Mouse (Mus musculus): Measurements from ENCODE around the gene Frmd6.
A peak's percentile ranks its signal among the peaks of the same experiment; 100 is the strongest.

Gene Frmd6

GRCm38 (mm10) chr12:70809957-70810356 is 15.4 kb upstream of the Frmd6 start:
- no peak for DNase-seq

GRCm38 (mm10) chr12:70811772-70812171 is 13.5 kb upstream of the Frmd6 start:
- DNase-seq: no peak

DNA sequence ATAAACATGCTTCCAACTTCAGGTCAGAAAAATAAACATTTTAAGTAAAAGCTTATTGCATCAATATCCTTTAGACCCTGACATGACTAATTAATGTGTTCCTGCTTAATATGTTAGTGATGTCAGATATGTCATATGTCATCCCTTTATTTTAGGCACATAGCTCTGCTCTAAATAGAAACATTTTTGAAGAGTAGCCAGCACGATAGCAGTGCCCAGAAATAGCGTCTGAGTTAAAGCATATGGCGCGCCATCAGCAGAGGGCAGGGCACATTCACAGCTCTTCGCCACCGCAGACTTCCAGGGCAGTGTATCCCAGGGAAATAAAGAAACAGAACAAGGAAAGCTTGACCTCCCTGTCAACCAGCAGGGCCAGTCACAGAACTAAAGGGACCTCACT is 13.1 kb upstream of the Frmd6 start:
- no peak for DNase-seq

GRCm38 (mm10) chr12:70812822-70813465 is 12.4 kb upstream of the Frmd6 start:
- DNase-seq: no peak

- DNase-seq: no peak
Measured at GRCm38 (mm10) chr12:70816731-70817130, 8.6 kb upstream of the Frmd6 start.

DNA sequence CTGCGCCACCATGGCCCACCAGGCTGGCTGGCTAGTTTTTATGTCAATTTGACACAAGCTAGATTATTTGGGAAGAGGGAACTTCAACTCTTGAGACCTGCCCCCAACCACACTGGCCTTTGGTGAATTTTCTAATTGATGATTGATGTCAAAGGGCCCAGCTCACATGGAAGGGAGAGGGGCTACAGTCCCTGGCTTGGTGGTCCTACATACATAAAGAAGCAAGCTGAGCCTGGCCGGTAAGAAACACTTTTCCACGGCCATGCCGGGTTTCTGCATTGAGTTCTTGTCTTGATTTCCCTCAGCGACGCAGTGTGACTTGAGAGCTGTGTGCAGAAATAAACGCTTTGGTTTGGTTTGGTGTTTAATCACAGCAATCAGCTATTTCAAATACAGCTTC is 1.3 kb upstream of the Frmd6 start:
- no peak for DNase-seq

DNA sequence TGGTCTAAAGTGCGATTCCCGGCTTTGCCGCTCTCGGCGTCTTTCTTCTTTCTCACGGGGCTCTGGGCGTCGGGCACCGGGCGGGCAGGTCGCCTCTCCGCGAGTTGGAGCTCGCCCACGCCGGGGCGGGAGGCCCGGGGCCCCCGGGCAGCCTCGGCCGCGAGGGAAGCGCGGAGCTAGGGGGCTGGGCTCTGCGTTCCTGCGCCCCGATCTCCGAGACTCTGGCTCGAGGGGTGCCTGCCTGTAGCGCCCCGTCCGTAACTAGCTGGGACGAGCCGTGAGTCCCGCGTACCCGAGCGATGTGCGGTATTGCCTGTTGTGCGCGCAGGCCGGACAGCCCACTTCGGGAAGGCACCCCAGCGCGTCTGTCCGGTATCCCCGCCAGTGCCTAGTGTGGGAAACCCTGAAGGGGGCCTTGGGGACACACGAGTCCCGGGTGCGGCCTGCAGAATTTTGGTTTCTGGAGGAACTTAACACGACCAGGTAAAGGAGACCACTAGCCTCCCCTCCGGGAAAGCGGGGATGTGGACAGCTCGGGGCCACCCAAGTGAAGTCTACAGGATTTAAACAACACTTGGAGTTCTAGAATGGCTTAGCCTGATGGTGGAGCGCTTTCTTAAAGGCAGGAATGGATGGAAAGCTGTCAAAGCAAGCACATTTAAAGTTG is 470 bp downstream of the Frmd6 start:
- DNase-seq: no peak

DNA sequence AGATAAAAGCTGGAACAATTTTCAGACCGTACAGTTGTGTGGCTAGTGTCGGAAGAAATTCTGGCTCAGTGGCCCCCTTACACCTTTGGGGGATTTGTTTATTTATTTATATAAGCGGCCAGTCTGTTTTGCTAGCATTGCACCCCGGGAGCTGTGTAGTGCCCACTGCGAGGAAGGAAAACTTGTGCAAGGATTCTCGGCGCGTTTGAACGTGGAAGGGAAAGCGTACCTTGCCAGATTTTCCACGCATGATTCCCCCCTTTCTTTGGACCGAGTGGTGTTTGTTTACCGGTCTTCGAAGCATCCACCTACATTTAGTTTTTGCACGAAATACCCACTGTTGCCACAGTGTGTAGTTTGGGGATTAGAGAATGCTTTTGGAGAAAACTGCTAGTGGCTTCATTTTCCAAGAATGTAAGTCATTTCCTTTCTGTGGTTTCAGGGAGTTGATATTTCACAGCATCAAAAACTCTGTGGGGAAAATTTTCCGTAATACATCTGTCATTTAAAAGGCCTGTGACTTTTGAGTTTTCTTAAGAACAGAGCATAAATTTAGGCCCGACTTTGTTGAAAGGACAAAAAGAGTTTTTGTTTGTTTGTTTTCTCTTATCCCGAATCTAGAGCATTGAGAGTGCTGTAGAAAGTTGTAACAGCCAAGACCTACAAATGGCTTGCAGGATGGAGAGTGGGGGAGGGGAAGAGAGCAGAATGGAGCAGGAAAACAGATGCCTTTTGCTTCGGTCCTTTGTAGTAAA is 1.2 kb downstream of the Frmd6 start:
- DNase-seq: no peak

DNA sequence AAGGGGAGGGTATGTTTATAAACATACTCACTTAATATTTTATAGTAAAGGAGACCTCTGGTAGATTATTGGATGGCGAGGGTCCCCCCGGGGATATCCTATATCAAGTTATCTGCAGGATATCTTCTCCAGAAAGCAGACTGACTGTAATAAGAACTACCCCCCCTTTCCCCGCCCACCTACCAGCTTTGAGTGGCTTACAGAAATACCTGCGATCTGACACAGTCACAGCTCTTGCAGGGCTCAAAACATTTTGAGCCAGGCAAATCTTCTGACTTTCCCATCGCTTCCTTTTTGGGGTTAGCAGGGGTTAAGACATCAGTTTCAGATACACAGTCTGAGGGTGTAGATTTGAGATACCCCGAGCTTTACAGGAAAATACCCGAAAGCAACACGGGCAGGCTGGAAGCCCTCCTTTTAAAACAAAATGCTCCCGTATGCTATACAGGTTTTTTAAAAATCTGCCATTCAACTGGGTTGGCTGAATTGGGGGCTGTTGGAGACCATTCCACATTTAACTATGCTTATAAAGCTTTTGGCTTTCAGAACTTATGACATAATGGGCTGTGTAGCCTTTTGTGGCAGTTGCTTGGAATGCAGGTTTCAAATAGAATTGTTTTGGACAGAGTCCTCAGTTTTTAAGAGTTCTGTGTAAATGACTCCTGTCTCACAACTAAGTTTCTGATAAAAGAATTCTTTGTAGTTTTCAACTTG is 2.0 kb downstream of the Frmd6 start:
- DNase-seq: peak; percentile 51

DNA sequence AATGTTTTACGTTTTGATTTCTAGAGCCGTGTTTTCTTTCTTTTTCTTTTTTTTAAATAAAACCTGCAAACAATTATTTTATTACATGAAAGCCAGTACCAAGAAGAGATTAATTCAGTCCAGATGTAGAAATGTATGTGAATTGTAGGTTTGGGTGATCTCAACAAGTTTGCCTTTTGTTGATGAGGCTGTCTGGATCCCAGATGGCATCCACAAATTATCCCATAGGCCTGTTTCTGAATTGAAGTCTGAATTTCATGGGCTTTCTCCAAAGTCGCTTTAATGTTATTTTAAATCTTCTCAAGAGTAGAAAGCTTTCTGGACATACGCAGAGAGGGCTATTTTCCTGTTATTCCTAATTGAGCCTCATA is 2.6 kb downstream of the Frmd6 start:
- DNase-seq: no peak

GRCm38 (mm10) chr12:70830982-70831566 is 5.8 kb downstream of the Frmd6 start:
- DNase-seq: no peak

DNA sequence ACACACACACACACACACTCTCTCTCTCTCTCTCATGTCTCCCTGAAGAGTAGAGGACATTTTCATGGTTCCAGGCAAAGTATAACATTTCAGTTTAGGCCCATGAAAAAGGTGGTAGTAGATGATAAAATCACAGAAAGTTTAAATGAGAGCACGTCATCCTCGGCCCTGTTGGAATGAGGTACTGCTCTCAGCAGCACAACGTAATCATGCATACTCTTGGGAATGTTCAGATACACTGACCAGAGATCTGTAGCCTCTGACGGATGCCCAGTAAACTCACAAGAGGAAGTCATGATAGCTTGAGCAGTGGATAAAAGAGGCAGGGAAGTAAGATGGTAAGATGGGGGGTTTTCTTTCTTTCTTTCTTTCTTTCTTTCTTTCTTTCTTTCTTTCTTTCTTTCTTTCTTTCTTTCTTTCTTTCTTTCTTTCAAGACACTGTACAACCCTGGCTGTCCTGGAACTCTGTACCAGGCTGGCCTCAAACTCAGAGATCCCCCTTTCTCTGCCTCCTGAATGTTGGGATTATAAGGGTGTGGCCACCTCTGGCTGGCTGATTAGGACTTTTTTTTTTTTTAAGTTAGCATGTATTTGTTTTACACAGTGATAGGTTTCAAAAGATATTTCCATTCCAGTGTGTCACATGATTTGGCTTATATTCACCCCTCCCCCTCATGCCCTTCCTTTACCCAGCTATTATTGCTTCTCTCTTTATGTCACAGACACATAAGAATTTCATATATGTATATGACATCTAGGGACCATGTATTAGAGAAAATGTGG is 7.1 kb downstream of the Frmd6 start:
- no peak for DNase-seq

DNA sequence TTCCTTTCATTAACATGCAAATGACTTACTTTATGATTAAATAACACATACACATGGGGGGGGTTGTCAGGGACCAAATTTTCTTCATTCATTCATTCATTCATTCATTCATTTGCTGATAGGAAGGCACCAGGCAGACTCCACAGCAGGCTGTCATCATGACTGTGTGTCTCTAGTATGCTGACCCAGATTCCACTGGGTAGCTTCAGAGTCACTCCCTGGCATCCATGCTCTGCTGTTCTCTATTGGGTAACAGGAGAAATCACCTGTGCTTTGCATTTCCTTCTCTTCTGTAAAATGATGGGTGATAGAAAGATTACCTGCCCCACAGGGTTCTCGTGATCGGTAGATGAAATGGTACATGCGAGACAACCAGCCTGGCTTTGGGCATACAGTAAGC is 7.7 kb downstream of the Frmd6 start:
- no peak for DNase-seq

- no peak for DNase-seq
Measured at GRCm38 (mm10) chr12:70834043-70834442, 8.7 kb downstream of the Frmd6 start.

GRCm38 (mm10) chr12:70835004-70835403 is 9.7 kb downstream of the Frmd6 start:
- no peak for DNase-seq

GRCm38 (mm10) chr12:70837792-70838321 is 12.5 kb downstream of the Frmd6 start:
- DNase-seq: no peak

GRCm38 (mm10) chr12:70845371-70845770 is 20.1 kb downstream of the Frmd6 start:
- DNase-seq: no peak

DNA sequence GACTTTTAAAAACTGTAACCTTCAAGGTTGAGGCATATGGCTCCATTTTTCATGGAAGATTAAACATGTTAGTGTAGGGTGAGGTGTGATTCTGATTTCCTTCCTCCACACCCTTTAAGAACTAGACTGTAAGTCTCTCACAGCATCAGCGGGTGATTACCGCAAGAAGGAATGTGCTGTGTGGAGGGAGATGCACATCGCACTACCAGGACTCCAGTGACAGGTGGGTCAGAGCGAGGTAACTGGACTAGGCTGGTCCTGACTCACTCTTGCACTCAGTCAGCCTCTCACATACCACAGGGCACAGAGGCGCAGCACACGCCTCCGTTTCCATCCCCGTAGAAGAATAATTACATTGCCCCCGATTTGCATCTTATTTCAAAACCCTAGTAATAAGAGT is 23.7 kb downstream of the Frmd6 start:
- DNase-seq: no peak

DNA sequence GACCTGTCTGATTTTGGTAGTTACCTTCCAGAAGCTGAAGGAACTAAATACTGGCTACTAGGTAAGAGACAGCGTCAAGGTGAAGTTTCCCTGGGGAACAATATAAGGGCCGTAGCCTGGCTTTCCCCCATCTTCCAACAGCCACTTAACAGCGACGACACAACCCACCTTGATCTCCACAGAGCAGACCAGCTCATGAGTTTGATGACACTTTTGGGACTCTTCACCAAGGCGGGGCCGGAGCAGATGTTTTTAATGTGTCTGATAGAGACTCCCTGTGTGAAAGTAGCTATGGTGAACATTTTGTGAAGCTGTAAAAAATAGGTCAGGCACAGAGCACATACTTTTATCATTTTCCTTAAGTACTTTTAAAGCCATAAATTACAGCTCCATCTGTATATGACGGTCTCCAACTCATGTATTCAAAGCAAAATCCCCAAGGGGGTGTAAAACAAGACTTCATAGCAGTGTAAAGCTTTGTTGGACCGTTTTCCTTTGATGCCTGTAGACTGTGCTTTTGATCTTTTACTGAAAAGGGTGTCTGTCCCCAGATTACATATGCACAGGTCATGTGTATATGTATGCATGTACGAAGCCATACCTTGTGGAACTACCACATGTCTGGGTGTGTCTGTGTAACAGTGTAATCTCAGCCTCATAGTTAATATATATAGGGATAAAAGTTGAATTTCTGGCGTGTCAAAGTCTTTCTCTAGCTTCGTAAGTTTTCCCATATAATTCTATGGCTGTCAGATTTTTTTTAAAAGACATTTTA is 24.4 kb downstream of the Frmd6 start:
- no peak for DNase-seq

GRCm38 (mm10) chr12:70851342-70851960 is 26.1 kb downstream of the Frmd6 start:
- DNase-seq: no peak

DNA sequence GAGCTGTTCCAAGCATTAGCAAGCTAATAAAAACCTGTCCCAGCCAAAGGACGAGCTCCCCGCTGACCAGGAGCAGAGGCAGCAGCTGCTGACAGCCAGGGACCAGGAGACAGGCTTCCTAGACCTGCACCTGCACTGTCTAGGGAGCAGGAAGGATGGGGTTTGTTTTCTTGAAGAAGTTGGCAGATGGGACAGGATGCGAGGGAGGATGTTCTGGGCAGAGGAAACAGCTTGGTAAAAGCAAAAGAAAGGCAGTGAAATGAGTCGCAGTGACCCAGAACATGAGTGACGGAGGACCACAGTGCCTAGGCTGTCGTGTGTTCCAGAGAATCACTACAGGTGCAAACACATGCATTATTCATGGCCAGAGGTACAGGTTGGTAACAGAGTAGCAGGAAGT is 27.7 kb downstream of the Frmd6 start:
- DNase-seq: peak; percentile 77
